Mouse (Mus musculus): Measurements from ENCODE around the gene Slf1.
"Not testable (repeated sequence)": the region's sequence is repeated elsewhere in the genome, so short reads cannot be mapped to it uniquely, and the experiment has no call there.

Gene Slf1

GRCm38 (mm10) chr13:77134931-77135620, at the start of gene Slf1, which contains the start of gene 2210408I21Rik:
TSS of gene Slf1 (minus strand) at chr13:77135473.
TSS of gene 2210408I21Rik (plus strand) at chr13:77135540.
- DNase-seq (ENCODE audit: low read depth, low spot score): peak; percentile 94

- no peak for DNase-seq (ENCODE audit: low read depth, low spot score)
Observed at GRCm38 (mm10) chr13:77177931-77178330, 42.7 kb upstream of the Slf1 start.

- no peak for DNase-seq (ENCODE audit: low read depth, low spot score)
Observed at GRCm38 (mm10) chr13:77140890-77141289, 5.6 kb upstream of the Slf1 start.

- no peak for DNase-seq (ENCODE audit: low read depth, low spot score)
Observed at GRCm38 (mm10) chr13:77135621-77135981, 328 bp upstream of the Slf1 start.

GRCm38 (mm10) chr13:77131132-77131531, 4.1 kb downstream of the Slf1 start:
- DNase-seq (ENCODE audit: low read depth, low spot score): no peak

DNA sequence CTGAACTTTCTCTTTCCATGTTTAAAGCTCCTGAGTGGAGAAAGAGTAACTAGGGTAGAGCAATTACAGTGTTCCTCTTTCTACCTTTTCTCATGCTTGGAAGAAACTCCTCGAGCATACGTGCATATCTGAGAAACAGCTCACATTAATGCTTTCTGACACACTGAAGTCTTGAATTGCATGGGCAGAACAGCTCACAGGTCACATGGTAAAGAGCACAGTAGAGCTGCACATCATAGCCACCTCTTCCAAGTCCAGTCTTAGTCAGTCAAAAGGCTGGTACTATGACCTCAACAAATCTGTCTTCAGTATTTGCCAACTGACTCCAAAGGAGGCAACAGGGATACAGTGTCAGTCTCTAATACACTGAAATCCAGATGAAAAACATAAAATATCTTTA, 7.0 kb downstream of the Slf1 start:
- DNase-seq (ENCODE audit: low read depth, low spot score): no peak

- DNase-seq (ENCODE audit: low read depth, low spot score): no peak
Observed at GRCm38 (mm10) chr13:77125159-77125558, 10.1 kb downstream of the Slf1 start.

DNA sequence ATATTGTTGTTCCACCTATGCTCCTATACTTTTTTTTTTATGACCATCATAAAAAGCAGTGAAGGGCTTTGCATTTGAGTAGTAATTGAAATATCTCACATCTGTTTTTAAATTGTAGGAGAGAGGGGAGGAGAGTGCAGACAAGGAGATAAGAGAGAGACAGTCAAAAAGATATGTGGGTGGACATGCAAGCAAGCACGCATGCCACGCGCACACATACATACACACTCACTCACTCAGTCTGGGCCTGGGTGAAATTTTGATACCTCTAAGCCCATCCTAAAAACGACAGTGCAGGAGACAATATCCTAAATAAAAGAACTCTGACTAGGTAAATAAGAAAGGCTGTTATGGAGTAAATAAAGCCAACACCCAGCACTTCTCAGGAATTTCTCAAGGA, 16.6 kb downstream of the Slf1 start:
- no peak for DNase-seq (ENCODE audit: low read depth, low spot score)

- no peak for DNase-seq (ENCODE audit: low read depth, low spot score)
Observed at GRCm38 (mm10) chr13:77107734-77108133, 27.5 kb downstream of the Slf1 start.

DNA sequence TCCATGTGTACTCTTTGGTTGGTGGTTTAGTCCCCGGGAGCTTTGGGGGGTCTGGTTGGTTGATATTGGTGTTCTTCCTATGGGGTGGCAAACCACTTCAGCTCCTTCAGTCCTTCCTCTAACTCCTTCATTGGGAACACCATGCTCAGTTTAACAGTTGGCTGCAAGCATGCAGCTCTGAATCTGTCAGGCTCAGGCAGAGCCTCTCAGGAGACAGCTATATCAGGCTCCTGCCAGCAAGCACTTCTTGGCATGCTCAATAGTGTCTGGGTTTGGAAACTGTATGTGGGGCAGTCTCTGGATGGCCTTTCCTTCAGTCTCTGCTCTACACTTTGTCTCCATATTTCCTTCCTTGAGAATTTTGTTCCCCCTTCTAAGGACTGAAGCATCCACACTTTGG, 42.4 kb downstream of the Slf1 start:
- not testable (repeated sequence) for DNase-seq (ENCODE audit: low read depth, low spot score)

DNA sequence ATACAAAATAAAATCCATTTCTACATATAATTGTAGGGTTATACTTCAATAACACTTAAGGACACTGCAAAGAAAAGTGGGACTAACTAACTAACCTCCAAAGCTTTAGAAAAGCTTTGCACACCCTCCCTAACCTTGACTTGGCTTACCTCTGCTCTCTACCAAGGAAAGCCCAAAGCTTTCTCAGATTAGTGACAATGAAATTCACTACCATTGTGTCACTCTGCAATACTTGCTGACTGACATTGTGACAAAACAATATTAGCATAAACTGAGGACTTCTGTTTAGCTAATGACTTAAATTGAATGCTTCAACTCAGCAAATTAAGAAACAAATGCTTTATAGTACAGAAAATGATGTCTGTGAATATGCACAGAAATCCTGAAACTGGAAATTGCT, 63.2 kb downstream of the Slf1 start:
- DNase-seq (ENCODE audit: low read depth, low spot score): no peak

DNA sequence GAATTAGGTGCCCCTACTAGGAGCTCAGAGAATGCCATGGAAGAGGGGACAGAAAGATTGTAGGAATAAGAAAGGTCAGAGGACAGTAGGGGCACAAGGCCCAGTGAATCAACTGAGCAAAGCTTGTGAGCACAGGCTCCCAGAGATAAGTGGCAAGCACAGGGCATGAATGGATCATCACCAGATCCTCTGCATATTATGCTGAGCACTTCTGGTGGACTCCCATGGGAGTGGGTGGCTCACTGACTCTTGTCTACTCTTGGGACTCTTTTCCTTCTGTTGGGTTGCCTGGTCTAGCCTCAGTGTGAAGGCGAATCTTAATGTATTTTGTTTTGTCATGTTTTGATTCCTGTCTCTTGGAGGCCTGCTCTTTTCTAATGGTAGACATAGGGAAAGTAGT, 66.4 kb downstream of the Slf1 start:
- DNase-seq (ENCODE audit: low read depth, low spot score): no peak

GRCm38 (mm10) chr13:77063221-77063620, 72.1 kb downstream of the Slf1 start:
- DNase-seq (ENCODE audit: low read depth, low spot score): no peak

- DNase-seq (ENCODE audit: low read depth, low spot score): no peak
Observed at GRCm38 (mm10) chr13:77049736-77050135, 85.5 kb downstream of the Slf1 start.

DNA sequence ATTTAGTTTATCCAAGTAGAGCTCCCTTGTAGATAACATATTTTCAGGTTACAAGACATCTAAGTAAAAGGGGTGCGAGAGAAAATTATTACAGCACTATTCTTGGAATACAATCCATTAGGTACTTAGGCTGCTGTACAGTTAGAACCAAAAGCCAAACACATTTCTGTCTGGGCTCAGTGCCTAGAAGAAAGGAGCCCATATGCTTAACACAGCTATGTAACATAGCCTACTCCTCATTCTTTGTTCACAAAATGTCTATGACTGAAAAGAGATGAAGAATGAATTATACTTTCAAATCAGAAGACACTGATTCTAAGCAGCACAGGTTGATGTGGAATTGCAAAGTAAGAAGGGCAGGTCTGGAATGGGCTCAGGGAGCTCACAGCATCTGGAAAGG, 86.8 kb downstream of the Slf1 start:
- no peak for DNase-seq (ENCODE audit: low read depth, low spot score)

DNA sequence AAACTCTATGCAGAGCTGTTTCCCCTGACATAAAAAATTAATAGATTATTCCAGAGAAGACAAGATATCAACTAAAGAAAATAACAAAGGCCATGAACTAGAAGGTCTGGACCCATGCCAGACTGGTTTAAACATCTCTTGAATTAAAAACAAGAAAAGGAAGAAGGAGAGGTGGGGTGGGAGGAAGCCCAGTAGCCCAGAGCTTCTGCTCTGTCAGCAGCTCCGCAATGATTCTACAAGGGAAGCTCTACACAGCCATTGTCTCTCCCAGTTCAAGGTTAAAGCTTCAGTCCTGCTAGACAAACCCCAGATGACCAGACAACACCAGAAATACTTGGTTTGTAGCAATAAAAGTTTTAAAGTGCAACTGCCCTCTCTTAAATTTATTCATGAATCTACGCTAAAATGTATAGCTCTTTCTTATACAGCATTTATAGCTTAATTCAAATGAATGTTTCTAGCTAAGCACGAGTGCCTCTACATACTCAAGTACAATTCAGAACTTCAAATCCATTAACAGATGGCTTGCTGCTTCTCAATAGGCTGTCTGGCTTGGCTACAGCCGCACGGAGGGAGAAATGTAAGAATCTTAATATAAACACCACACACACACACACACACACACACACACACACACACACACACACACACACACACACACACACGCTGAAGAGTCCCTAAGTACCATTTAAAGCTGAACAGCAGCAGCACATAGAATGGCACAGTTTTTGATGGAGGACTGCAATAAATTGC, 87.9 kb downstream of the Slf1 start:
- no peak for DNase-seq (ENCODE audit: low read depth, low spot score)

GRCm38 (mm10) chr13:77046416-77046815, 88.9 kb downstream of the Slf1 start:
- no peak for DNase-seq (ENCODE audit: low read depth, low spot score)

DNA sequence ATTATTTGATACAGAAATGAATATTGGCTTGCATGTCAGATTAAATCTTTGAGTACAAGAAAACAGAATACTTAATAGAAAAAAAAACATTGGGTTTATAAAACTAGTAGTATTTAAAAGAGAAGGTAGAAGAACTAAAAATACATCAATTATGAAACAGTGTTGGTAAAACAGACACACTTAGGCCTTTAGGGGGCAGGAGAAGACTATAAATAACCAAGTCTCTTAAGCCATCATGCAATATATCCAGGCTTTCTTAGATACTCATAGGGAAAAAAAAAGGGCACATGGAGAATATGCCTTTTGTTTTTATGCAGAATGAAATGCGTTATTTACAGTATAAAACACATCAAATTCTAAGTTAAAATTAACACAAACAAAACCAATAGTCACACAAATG, 89.9 kb downstream of the Slf1 start:
- no peak for DNase-seq (ENCODE audit: low read depth, low spot score)

DNA sequence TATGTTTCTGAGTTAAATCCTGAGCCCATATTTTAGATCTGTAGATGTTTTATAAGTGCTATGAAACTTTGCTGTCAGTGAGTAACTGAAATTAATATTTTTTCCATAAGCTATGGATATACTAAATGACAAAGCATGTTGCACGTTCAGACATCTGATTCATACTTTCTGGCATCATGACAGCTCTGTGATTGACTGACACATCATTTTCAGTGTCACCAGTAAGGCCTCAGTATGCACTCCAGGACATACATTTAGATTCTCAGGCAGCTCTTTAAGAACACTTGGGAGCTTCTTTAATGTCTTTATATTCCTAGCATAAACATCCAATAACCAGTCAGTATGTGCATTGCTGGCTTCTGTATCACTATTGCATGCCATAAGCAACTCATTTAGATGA, 91.9 kb downstream of the Slf1 start:
- DNase-seq (ENCODE audit: low read depth, low spot score): no peak

DNA sequence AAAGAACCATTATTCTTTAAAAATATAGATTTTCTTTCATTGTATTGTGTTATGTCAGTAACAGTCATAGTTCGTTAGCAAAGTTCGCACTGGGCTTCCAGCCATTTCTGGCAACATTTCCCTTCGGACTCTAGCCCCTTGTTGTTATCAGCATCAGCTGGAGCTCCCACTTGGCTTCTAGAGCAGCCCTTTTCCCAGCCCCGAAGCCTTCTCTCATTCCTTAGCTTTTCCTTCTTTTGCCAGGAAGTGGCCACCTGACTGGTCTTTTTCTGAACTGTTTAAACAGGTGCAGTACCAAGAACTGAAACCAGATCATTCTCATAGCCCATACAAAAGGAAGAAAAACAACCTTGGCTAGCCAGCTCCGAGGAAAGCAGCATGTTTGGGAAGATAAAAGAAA, 105.7 kb downstream of the Slf1 start:
- DNase-seq (ENCODE audit: low read depth, low spot score): no peak

DNA sequence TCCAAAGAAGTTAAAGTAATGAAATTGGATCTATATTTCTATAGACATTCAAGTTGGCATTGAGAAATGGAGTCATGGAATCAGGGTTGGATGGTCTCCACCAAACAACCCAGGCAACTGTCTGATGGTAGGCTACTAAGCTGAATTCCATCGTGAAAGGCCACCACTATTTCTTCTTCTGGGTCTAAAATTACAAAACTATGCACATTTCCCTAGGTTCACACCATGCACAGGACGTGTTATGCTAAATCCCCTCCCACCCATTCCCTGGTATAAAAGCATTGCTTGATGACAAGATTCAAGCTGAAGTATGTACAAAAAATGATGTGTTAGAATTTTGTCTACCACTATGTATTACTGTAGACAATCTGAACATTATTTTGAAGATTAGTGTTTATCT, 116.4 kb downstream of the Slf1 start:
- no peak for DNase-seq (ENCODE audit: low read depth, low spot score)

- DNase-seq (ENCODE audit: low read depth, low spot score): no peak
Observed at GRCm38 (mm10) chr13:77003684-77004083, 131.6 kb downstream of the Slf1 start.

- DNase-seq (ENCODE audit: low read depth, low spot score): no peak
Observed at GRCm38 (mm10) chr13:77002628-77003027, 132.6 kb downstream of the Slf1 start.

Measured in ZHBTc4 (cell line).